Mouse (Mus musculus) fibroblast of lung, adult 2 months (primary cell): Measurements from ENCODE around the gene Pde11a.
"Not testable (repeated sequence)": the region's sequence is repeated elsewhere in the genome, so short reads cannot be mapped to it uniquely, and the experiment has no call there.

ENCODE experiments used
- DNase-seq: peaks from one replicate; pipeline ENCODE4 v3.0.0-alpha.2; 2011; ENCODE audit warnings: low read depth

Gene Pde11a

DNA sequence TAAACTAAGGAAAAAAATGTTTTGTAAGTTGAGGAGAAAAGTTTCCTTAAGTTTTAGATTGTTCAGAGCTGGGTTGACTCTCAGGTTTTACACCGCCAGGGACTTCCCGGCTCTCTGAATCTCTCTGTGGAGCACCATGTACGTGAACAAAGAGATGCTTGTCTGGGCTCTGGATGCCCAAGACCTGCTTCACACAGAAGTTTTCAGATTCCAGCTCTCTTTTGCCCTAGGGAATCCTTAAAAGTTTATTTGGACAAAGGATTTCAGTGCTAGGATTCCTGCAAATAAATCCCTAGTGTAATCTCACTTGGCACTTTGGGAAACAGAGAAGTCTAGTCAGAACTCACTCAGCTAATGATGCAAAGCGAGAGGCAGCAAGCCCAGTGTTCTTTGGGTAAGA is 348.9 kb downstream of the Pde11a start:
- no peak for DNase-seq

- no peak for DNase-seq
Measured at GRCm38 (mm10) chr2:75988779-75989363, 349.7 kb downstream of the Pde11a start.

- DNase-seq: no peak
Measured at GRCm38 (mm10) chr2:75988378-75988777, 350.2 kb downstream of the Pde11a start.

GRCm38 (mm10) chr2:75987739-75988138 is 350.8 kb downstream of the Pde11a start:
- DNase-seq: no peak

DNA sequence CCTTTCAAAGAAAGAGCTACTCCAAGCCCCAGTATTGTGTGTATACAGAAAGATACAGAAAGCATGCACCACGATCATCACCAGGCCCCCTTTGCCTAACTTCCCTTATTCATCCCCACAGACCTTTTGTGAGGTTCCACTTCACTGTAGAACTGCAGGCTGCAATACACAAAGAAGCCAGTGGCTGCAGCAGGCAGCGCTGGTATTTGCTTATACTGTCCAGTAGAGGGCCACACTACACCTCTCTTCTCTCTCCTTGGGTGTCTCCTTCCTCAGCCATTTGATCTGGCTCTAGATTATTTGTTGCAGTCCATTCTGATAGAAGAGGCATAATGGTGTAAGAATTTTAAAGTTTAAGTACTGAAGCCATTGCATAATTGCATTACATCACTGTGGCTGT is 353.4 kb downstream of the Pde11a start:
- no peak for DNase-seq

DNA sequence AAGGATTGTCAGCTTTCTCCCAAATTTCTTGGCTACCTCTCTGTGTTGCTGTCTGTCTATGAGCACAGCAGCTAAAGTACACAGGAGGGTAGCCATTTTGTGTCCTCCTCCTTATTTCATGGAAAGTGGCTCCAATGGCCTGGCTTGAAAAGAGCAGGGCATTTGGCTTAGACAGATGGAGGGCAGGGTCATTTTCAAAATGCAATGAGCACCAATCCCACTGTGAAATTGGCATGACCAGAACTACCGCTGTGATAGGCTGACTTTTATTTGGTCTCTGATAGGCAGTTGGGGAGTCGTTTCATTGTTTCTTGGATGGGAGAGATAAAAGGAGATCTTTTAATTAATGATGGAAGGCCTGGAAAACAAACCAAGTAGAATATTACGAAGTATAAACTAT is 354.7 kb downstream of the Pde11a start:
- DNase-seq: no peak

GRCm38 (mm10) chr2:75983091-75983490 is 355.5 kb downstream of the Pde11a start:
- DNase-seq: no peak

DNA sequence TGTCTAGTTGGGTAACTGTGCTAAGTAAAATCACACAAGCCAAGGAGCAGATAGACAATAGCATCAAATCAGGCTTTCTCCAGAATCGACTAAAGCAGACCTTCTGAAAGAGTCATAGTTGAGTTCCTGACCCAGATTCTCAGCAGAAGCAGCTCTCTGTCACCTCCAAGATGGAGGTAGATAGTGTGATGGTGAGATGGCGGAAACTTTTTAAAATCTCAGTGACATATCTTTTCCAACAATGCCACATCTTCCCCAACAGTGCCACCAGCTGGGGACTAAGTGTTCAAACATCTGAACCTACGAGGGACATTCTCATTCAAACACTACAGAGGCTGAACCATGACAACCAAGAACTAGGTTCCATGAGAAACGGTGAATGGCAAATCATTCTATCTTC is 355.9 kb downstream of the Pde11a start:
- DNase-seq: no peak

DNA sequence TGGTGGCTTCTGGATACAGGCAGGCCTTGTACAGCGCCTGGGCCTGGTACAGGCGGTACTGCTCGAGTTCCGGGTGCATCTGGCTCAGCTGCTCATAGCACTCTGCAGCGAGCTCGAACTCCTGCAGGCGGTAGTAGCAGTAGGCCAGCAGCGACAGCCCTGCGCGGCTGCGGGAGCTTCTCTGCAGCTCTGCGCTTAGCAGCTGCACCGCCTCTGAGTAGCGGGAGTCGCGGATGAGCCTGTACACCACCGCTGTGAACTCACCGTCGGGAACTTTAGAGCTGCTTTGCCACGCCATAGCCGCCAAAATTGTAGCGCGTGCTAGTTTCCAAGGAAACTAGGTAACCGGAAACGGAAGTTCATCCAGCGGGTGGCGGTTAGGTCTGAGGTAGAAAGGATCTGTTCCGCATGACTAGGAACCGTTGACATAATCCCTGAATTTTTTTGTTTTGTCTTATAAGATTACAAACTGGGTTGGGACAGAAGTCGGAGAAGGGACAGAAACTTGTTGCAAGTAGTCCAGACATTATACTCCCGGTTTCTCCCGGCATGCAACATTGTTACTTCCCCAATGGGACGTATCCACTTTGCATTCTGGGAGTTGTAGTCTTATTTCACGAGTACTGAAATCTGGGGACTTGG is 357.0 kb downstream of the Pde11a start, which contains the start of gene Ttc30a1:
TSS of gene Ttc30a1 (minus strand) at position 528 of the 642 bp plus-strand sequence.
- peak; percentile 86 for DNase-seq

- not testable (repeated sequence) for DNase-seq
Measured at GRCm38 (mm10) chr2:75980933-75981439, 357.6 kb downstream of the Pde11a start.

DNA sequence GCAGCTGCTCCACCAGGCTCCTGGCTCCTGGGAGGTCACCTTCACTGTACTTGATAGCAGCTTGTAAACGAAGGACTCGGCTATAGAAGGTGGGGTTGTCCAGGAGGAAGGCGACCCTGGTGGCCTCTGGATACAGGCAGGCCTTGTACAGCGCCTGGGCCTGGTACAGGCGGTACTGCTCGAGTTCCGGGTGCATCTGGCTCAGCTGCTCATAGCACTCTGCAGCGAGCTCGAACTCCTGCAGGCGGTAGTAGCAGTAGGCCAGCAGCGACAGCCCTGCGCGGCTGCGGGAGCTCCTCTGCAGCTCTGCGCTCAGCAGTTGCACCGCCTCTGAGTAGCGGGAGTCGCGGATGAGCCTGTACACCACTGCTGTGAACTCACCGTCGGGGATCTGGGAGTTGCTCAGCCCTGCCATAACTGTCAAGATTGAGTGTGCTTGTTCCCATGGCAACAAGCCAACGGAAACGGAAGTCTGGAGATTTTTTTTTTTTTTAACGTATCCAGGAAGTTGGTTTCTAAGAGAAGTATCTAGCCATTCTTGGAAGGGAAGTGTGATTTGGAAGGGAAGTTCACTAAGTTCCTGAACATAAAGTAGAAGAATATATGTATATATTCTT is 360.7 kb downstream of the Pde11a start, which contains the start of gene Ttc30a2:
TSS of gene Ttc30a2 (minus strand) at position 419 of the 617 bp plus-strand sequence.
- DNase-seq: not testable (repeated sequence)

DNA sequence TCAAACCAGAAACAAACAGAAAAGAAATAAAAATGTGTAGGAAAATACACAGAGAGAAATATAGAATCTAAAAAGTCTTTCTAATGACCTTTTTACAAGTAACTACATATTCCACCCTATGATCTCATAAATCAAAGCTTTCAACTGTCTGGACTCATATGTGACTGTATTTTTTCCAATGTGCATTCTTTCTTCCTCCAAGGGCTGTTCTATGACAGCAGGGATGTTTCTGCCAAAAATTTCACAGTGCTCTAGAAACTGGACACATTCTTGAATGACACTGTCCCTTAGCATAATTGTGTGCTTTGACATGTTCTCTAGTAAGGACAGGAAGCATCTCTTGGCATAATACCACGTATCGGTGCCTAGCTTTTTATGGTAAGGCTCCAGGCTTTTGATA is 362.5 kb downstream of the Pde11a start:
- DNase-seq: not testable (repeated sequence)

DNA sequence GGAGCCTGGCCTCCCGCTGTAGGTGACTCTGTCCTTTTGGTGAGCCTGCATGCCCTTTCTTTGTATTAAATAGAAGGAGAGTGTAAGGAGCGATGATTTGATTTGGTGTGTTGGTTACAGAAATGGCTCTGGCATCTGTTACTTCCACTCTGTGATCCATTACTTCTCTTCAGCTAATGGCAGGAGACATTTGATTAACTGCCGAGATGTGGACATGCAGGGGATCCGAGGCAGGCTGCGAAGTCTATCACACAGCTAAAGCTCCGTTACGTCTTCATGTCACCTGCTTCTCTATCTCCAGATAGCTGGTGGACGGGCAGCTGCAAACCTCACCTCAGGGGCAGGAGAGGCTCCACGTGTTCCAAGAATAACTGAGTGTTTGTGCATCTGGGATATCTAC is 364.4 kb downstream of the Pde11a start:
- DNase-seq: no peak

- peak; percentile 77 for DNase-seq
Measured at GRCm38 (mm10) chr2:75964972-75965371, 373.6 kb downstream of the Pde11a start.

GRCm38 (mm10) chr2:75964512-75964911 is 374.1 kb downstream of the Pde11a start:
- peak; percentile 35 for DNase-seq

- no peak for DNase-seq
Measured at GRCm38 (mm10) chr2:75964051-75964450, 374.5 kb downstream of the Pde11a start.

- no peak for DNase-seq
Measured at GRCm38 (mm10) chr2:75963211-75963840, 375.2 kb downstream of the Pde11a start.

- DNase-seq: no peak
Measured at GRCm38 (mm10) chr2:75960366-75961330, 377.9 kb downstream of the Pde11a start.

DNA sequence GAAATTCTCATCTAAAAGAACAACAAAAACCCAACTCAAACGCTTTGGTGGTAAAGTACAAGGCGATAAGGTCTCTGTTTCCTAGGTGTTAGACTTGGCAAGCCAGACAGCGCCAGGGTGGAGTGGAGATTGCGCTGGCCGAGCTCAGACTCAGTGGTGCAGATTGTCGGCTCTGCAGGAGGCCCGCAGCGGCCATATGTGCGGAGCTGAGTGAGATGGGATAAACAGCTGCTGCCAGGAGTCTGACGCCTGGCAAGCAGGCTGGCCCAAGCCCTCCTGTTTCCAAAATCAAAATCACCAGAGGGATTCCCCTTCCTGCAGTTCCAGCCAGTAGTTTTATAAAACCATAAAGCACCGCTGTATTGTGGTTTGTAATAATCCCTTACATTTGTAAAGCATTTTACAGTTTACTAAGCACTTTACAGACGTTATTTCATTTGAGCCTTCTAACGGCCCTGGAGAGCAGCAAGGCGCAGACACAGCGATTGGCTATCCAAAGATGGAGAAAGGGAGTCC is 378.7 kb downstream of the Pde11a start:
- DNase-seq: no peak

DNA sequence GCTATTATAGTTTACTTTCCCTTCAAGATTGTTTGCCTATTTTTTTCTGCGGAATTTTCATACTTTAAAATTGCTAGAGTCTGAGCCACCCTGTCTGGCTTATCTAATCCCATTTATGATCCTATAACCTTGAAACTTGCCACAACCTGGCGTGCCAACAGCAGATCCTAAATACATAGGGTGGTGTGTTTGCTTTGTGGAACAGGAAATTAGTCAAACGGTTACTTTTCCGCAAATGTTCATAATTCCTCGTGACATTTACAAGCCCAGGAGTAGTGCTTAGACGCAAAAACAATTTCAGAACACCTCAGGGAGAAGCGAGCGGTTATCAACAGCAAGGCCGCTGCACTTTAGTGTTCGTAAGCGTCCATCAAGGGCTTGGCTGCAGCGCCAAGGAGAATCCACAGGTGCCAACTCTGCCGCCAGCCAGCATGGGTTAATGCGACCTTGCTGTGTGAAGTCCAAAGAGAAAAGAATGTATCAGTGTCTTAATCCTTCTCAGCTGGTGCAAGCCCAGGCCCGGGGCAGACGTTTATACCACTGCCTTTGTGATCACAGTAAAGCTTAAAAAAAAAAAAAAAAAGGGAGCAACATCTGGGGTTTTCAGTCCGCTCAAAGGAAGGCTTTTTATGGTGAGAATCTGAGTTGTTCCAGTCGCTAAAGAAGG is 379.3 kb downstream of the Pde11a start:
- no peak for DNase-seq

DNA sequence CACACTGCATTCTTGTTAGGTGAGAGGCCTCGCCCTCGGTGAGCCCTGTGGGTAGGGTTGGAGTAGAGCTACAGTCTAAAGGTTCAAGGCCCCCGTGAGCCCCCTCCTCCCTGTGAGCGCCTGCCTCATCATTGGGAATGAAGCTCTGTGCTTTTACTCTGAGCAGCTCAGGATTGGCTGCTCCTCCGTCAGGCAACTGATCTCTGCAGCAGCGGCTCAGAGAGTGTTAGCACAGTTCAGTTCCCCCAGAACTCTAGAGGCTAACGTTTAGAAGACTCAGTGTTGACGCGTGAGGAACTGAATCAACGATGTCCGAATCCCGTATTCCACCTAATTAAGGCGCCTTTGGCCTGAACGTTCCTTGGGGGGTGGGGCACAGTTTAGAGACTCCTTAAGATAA is 382.9 kb downstream of the Pde11a start:
- no peak for DNase-seq
